Mouse (Mus musculus): Measurements from ENCODE around the gene Irf2bp2. TPM values are rescaled to one million over a fixed set of nuclear protein-coding genes. Genes with fewer than 3 reads are reported as not detected.
A peak's percentile ranks its signal among the peaks of the same experiment; 100 is the strongest.

Irf2bp2 gene
- total RNA-seq, 2 experiments from 2014 or later, result 56.9 to 62.5 TPM

GRCm38 (mm10) chr8:126590599-126590998, 3.2 kb downstream of the Irf2bp2 start:
- intact Hi-C loops (cut with DNase I), result loop anchor here (5.0 kb wide), 1 partner anchor 247 kb away; no protein-coding TSS in a partner anchor

GRCm38 (mm10) chr8:126590024-126590529, 3.7 kb downstream of the Irf2bp2 start:
- intact Hi-C loops (cut with DNase I), result loop anchor here (5.0 kb wide), 1 partner anchor 247 kb away; no protein-coding TSS in a partner anchor
- no peak for DNase-seq (ENCODE audit: low spot score in 2 of 2)

More at GRCm38 (mm10) chr8:126590599-126590998, 3.2 kb downstream of the Irf2bp2 start:
- DNase-seq (ENCODE audit: low spot score in 2 of 2), result no peak

- DNase-seq (ENCODE audit: low spot score in 2 of 2), result no peak
- intact Hi-C loops (cut with DNase I), result loop anchor here (5.0 kb wide), 1 partner anchor 248 kb away; no protein-coding TSS in a partner anchor
Measured at GRCm38 (mm10) chr8:126589507-126590023, 4.2 kb downstream of the Irf2bp2 start.

DNA sequence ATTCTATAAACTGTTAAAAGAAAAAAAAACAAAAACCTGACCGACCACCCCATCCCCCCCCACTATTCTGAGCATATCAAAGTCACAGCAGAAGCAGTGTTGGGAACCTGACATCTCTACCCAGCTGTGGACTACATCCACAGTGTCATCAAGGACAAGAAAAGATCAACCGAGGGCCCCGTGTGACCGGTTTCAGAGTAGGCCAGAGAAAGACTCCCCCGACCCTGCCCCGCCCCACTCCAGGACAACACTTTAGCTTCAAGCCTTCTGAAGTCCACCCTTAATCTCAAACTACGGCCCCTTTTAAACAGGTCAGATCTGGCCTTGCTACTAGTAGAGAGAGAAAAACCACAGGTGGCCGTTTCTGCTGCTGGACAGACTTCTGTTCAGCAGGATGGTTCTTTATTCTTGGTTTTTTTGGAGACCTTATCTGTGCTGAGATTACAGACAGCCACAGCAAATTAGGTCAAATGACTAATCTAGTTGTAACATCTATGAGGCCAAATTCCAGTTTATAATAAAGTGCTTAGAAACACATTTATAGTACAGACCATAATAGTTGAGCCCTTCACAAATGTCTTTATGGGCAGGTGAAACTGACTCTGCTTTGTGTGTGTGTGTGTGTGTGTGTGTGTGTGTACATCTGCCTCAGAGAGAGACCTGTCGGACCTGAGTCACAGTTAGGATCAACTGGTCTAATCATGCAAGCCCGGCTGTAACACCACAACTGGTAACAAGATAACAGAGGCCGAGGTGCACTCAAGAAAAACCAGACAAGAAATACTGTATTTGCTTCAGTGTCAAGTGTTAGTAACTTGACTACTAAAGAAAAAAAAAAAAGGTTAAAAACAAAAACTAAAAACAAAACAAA, 4.9 kb downstream of the Irf2bp2 start:
- no peak for DNase-seq (ENCODE audit: low spot score in 2 of 2)
- intact Hi-C loops (cut with DNase I), result no loop called here

DNA sequence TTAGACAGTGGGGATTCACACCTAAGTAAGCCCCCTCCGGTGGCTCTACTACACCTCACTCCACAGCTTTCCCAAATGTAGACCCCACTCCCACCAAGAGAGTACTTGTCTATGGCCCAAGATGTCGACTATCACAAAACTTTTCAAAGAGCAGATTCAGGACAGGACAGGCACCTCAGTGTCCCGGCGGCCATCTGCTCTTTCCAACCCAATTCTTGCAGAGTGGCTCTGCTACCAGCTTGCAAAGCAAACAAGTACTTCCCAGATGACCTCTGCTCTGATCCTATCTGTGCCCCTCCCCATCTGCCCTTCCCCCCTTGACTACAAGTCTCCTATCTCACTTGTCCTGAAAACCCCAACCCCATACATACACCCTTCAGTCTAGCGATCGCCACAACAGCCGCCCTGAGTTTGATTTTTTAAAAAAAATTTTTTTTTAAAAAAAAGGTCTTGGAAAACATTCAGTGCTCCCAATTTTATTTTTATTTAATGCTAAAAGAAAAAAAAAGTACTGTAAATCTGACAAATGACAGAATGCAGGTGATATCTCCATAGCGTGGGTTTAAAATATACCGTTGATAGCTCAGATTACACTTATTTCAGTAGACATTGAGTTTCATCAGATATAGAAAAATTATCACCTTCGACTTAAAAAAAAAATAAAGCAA, 5.8 kb downstream of the Irf2bp2 start:
- DNase-seq (ENCODE audit: low spot score in 2 of 2), result no peak
- intact Hi-C loops (cut with DNase I), result no loop called here

GRCm38 (mm10) chr8:126586599-126587577, 6.9 kb downstream of the Irf2bp2 start:
- no peak for DNase-seq (ENCODE audit: low spot score in 2 of 2)
- intact Hi-C loops (cut with DNase I), result no loop called here

DNA sequence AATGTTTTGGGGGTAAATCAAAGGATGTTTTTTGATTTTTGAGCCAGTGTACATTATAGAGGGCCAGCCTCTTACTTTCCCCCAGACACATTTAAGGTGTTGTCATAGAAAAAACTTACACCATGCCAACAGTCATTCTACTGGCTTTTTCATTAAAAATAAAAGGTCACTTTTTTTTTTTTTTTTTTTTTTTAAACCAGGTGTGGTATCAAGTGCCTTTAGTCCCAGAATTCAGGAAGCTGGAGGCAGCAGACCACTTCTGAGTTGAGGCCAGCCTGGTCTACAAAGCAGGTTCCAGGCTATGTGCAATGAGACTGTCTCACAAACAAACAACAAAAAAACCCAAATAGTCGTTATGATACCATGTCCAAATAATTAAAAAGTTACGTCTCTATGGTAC, 7.7 kb downstream of the Irf2bp2 start:
- DNase-seq (ENCODE audit: low spot score in 2 of 2), result no peak
- intact Hi-C loops (cut with DNase I), result no loop called here

DNA sequence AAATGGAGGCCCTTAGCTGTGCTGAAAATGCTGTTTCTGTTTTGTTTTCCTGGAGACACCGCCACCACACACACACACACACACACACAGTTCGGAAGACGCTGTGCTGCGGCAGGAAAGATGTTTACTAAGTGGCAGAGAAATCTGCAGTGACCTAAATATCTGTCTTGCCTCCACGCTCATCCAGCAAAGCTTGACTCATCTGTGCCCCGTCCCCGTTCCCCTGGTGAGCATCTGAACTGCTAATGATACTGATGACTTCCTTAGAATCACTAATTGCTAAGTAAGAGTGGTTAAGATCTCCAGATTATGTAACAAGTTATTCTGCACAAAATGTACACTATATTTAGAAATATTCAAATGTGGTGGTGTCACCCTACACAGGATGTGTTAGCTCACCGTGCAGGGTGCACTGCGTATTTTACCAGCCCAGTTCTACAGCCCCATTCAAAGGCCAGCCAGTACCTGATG, 8.2 kb downstream of the Irf2bp2 start:
- intact Hi-C loops (cut with DNase I), result loop anchor here (2.0 kb wide), 1 partner anchor 89 kb away; no protein-coding TSS in a partner anchor
- peak; percentile 45 to 60 for DNase-seq (ENCODE audit: low spot score in 2 of 2)

DNA sequence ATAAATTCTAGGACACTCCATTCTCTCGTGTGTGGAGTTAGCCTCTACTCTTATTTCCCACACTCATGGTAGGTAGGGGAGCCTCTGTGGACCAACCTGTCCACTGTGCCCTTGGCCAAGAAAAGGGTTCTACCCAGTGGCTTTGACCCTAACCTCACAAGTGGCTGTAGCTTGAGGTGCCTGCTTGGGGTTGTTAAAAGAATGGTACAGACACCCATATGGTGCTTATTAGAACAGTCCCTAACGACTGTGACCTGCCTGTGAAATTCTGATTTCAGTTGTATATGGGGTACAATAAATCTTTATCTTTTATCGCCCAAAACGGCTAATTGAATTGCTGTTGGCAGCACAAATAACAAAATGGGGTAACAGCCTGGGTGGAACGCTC, 8.9 kb downstream of the Irf2bp2 start:
- intact Hi-C loops (cut with DNase I), result loop anchor here (2.0 to 5.0 kb wide), 3 partner anchors 48 to 88 kb away; no protein-coding TSS in a partner anchor

GRCm38 (mm10) chr8:126583971-126584843, 9.6 kb downstream of the Irf2bp2 start:
- DNase-seq (ENCODE audit: low spot score in 2 of 2), result peak; percentile 78 to 81
- intact Hi-C loops (cut with DNase I), result loop anchor here (2.0 to 5.0 kb wide), 3 partner anchors 47 to 87 kb away; no protein-coding TSS in a partner anchor

More for the DNA sequence above, 8.9 kb downstream of the Irf2bp2 start:
- no peak for DNase-seq (ENCODE audit: low spot score in 2 of 2)

DNA sequence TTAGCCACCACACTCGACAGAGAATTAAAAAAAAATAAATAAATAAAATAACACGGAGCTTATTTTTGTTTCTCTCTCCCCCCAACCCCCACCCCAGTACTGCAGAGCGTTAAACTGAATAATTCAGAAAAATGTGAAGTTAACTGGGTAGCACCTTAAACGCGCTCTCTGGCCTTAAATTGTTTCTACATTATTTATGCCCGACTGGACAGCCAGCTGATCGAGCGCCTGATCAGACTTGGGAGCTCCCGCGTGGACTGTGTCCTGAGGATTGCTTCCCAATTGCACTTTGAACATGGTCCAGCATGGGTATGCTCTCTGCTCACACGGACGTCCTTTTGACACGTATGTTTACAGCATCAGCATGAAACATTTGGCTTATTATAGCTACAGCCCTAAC, 10.3 kb downstream of the Irf2bp2 start:
- DNase-seq (ENCODE audit: low spot score in 2 of 2), result no peak
- intact Hi-C loops (cut with DNase I), result loop anchor here (5.0 kb wide), 2 partner anchors 46 to 61 kb away; no protein-coding TSS in a partner anchor

- no peak for DNase-seq (ENCODE audit: low spot score in 2 of 2)
- intact Hi-C loops (cut with DNase I), result loop anchor here (5.0 kb wide), 2 partner anchors 46 to 61 kb away; no protein-coding TSS in a partner anchor
Measured at GRCm38 (mm10) chr8:126583018-126583417, 10.8 kb downstream of the Irf2bp2 start.

DNA sequence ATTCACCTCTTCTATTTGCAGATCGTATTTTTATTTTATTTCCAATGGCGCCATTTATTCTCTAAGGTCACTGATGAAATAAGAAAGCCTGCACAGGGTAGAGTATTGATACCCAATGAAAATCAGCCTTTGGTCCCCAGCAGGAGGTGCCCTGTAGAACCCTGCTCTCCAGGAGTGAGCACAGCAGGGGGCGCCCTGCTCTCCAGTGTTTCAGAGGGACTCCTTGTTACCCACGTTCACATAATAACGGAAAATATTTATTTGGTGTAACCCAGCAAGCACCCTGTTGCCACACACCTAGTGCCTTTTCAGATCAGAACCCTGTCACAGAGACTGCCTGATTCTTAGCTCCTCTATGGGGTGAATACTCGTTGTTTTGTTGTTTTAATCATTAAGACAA, 11.3 kb downstream of the Irf2bp2 start:
- peak in 1 of 2 experiments; percentile 53 for DNase-seq (ENCODE audit: low spot score in 2 of 2)
- intact Hi-C loops (cut with DNase I), result loop anchor here (5.0 kb wide), 2 partner anchors 45 to 60 kb away; no protein-coding TSS in a partner anchor

- intact Hi-C loops (cut with DNase I), result loop anchor here (5.0 kb wide), 2 partner anchors 44 to 59 kb away; no protein-coding TSS in a partner anchor
- no peak for DNase-seq (ENCODE audit: low spot score in 2 of 2)
Measured at GRCm38 (mm10) chr8:126581662-126582061, 12.1 kb downstream of the Irf2bp2 start.

GRCm38 (mm10) chr8:126580826-126581225, 13.0 kb downstream of the Irf2bp2 start:
- no peak for DNase-seq (ENCODE audit: low spot score in 2 of 2)
- intact Hi-C loops (cut with DNase I), result loop anchor here (5.0 kb wide), 2 partner anchors 44 to 59 kb away; no protein-coding TSS in a partner anchor

DNA sequence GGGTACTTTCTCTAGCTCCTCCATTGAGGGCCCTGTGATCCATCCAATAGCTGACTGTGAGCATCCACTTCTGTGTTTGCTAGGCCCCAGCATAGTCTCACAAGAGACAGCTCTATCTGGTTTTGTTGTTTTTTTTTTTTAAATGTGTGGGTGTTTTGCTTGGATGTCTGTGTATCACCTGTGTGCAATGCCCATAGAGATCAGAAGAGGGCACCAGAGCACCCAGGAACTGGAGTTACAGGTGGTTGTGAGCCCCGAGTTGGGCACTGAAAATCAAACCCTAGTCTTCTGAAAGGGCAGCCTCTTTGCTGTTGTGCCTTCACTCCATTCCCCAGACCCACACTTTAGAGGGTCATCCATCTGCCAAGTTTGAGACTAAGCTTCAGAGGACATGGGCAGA, 13.7 kb downstream of the Irf2bp2 start:
- DNase-seq (ENCODE audit: low spot score in 2 of 2), result no peak
- intact Hi-C loops (cut with DNase I), result loop anchor here (5.0 kb wide), 2 partner anchors 43 to 58 kb away; no protein-coding TSS in a partner anchor

DNA sequence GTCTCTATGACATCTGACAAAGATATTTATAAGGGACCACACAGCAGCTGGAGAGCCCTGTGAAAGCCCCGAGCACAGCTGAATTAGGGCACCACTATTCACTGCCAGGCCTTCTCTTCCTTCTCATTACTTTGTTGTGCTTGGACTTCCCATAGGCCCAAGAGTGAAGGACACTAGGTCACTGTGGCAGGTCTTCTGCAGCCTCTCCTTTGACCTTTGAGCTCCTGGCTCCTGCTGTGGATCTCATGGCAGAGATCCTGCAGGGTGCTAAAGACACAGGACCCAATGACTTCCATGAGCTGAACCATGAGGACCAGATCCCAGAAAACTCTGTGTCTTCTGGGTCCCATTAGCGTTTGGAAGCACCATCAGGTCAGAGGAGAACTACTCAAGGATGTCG, 15.1 kb downstream of the Irf2bp2 start:
- intact Hi-C loops (cut with DNase I), result no loop called here
- DNase-seq (ENCODE audit: low spot score in 2 of 2), result no peak
